Mouse (Mus musculus): ENCODE results near the gene Senp1.

DNA sequence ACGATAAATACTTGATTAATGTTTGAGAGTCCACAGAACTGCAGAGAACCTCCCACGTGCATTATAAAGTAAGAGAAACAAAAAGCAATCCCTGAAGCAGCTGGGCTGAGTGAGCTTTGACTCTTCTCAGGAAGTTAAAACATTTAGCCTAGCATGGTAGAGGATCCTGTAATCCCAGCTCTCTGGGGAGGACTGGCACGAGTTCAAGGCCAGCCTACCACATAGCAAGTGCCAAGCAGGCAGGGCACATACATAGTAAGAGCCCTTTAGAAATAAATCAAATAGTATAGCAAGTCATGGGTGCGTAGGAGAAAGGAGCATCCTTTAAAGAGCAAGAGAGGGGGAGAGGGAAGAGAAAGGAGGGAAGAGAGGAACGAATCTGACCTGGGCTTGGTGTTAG is 27.7 kb downstream of the Senp1 start:
- no peak for TF ChIP-seq CTCF (IDR thresholded peaks at IDR 0.05; ENCODE audit: insufficient read depth, low read depth, low read length)
- no peak for TF ChIP-seq POLR2A (IDR thresholded peaks at IDR 0.05; ENCODE audit: insufficient read depth, low read depth, low read length)
